Comparison of ENCODE assay signal across 9 mouse cellular contexts in genomic region chr5:35762388-35762787, GRCm38 (mm10). TPM values are rescaled to one million over a fixed set of nuclear protein-coding genes. Genes with fewer than 3 reads are reported as not detected.
DNase-seq lines count a peak whose midpoint lies in the region; ATAC-seq lines count a peak whose summit lies in the region.
"Had no signal": no experiment of that assay in that cellular context is flagged by ENCODE, and none has a peak within 500 bp of the region (broad histone marks: within the 10 kb centered on the region; RNA-seq: fewer than 3 reads in every experiment).

No protein-coding gene starts in this region.

- H3K27ac ChIP-seq in hindbrain, embryonic 14.5 days, result no peak overlapping the region
- H3K27ac ChIP-seq in hindbrain, embryonic 16.5 days (ENCODE audit: low read depth, low read length), result no peak overlapping the region
- H3K27ac ChIP-seq: embryonic facial prominence, embryonic 15.5 days had no signal

- 62% methylated on average over 5 of the region's 5 CpGs for WGBS in hindbrain, embryonic 14.5 days
- WGBS in hindbrain, embryonic 16.5 days, result 56% methylated on average over 5 of the region's 5 CpGs

- H3K4me2 ChIP-seq in hindbrain, embryonic 14.5 days (replicated peaks), result no peak overlapping the region
- H3K4me2 ChIP-seq in hindbrain, embryonic 16.5 days (ENCODE audit: low read length), result no peak overlapping the region
- H3K4me2 ChIP-seq: embryonic facial prominence, embryonic 15.5 days had no signal

- no peaks in the 10 kb centered on the region for H3K36me3 ChIP-seq in hindbrain, embryonic 14.5 days (replicated peaks; ENCODE audit: control insufficient read depth, insufficient read depth)
- H3K36me3 ChIP-seq in hindbrain, embryonic 16.5 days (ENCODE audit: control insufficient read depth, insufficient read depth, low read length), result no peaks in the 10 kb centered on the region
- H3K36me3 ChIP-seq: embryonic facial prominence, embryonic 15.5 days had no signal

- no peak overlapping the region for H3K9ac ChIP-seq in hindbrain, embryonic 14.5 days
- no peak overlapping the region for H3K9ac ChIP-seq in hindbrain, embryonic 16.5 days (ENCODE audit: low read depth, low read length)
- H3K9ac ChIP-seq: embryonic facial prominence, embryonic 15.5 days had no signal

- ATAC-seq in hindbrain, embryonic 14.5 days (ENCODE audit: low FRiP score), result no peak
- no peak for ATAC-seq in hindbrain, embryonic 16.5 days

- peaks cover 23% of the 10 kb centered on the region for H3K27me3 ChIP-seq in hindbrain, embryonic 14.5 days (ENCODE audit: control insufficient read depth, insufficient read depth, low read length)
- H3K27me3 ChIP-seq in hindbrain, embryonic 16.5 days (replicated peaks; ENCODE audit: control insufficient read depth, insufficient read depth, low read length), result peaks cover 13% of the 10 kb centered on the region

- no peaks in the 10 kb centered on the region; the same call in 1 of the 2 replicates for H3K4me1 ChIP-seq in hindbrain, embryonic 14.5 days (replicated peaks; ENCODE audit: control insufficient read depth, insufficient read depth, low read length)
- H3K4me1 ChIP-seq in hindbrain, embryonic 16.5 days (ENCODE audit: control insufficient read depth, insufficient read depth, low read depth, low read length), result peaks cover 2% of the 10 kb centered on the region; the same call in 1 of the 2 replicates

- DNase-seq in hindbrain, embryonic 14.5 days (ENCODE audit: low spot score), result peak; percentile 42
- DNase-seq in retina, postnatal 1 day, result peak; percentile 36
- no peak for DNase-seq in retina, embryonic 14.5 days (ENCODE audit: low spot score)
- peak; percentile 55 to 69 for DNase-seq in heart, adult 9 months (ENCODE audit: low spot score in 2 of 2)
- DNase-seq in lung, postnatal 4 days, result peak; percentile 71 to 85
- no peak for DNase-seq in urinary bladder, postnatal 25 days (ENCODE audit: low spot score)
- no peak for DNase-seq in thymus, postnatal 36 days

- no peak overlapping the region for H3K4me3 ChIP-seq in hindbrain, embryonic 14.5 days (replicated peaks; ENCODE audit: low read length)
- H3K4me3 ChIP-seq in hindbrain, embryonic 16.5 days (ENCODE audit: low read length), result no peak overlapping the region
- H3K4me3 ChIP-seq: embryonic facial prominence, embryonic 15.5 days had no signal

- H3K9me3 ChIP-seq in hindbrain, embryonic 14.5 days (ENCODE audit: control insufficient read depth, low read length), result no peaks in the 10 kb centered on the region
- no peaks in the 10 kb centered on the region for H3K9me3 ChIP-seq in hindbrain, embryonic 16.5 days (ENCODE audit: control insufficient read depth, low read length)
- H3K9me3 ChIP-seq: embryonic facial prominence, embryonic 15.5 days had no signal

RNA-seq across cellular contexts. Expression of gene Ablim2, which starts 4.7 kb away (rescaled TPM):
- 19.9 and 22.3 TPM in 2 replicates for polyA plus RNA-seq in hindbrain, embryonic 14.5 days (2014; fragmentation: Nextera tagmentation; extraction: Ambion mirVana)
- polyA plus RNA-seq in hindbrain, embryonic 16.5 days (2015; fragmentation: Nextera tagmentation; extraction: Ambion mirVana), result 39.3 and 40.2 TPM in 2 replicates

RNA-seq across cellular contexts. Expression of gene Sh3tc1, which starts 22.6 kb away (rescaled TPM):
- polyA plus RNA-seq in hindbrain, embryonic 14.5 days (2014; fragmentation: Nextera tagmentation; extraction: Ambion mirVana), result 2.5 and 3.0 TPM in 2 replicates
- 2.6 and 2.7 TPM in 2 replicates for polyA plus RNA-seq in hindbrain, embryonic 16.5 days (2015; fragmentation: Nextera tagmentation; extraction: Ambion mirVana)

Comparison
In these comparisons a context has a peak if more than half of its experiments do, and no peak if none do; other contexts are left out.
1. DNase-seq: peak in hindbrain, embryonic 14.5 days (single experiment), retina, postnatal 1 day (single experiment), heart, adult 9 months (2 of 2) and lung, postnatal 4 days (2 of 2); none in retina, embryonic 14.5 days (single experiment), urinary bladder, postnatal 25 days (single experiment) and thymus, postnatal 36 days (0 of 2).